Mouse (Mus musculus): Measurements from ENCODE around the gene Dcdc2b. TPM values are rescaled to one million over a fixed set of nuclear protein-coding genes. Genes with fewer than 3 reads are reported as not detected.

The Dcdc2b gene
- polyA plus RNA-seq, 1 experiment from 2014 or later: 1.2 TPM

DNA sequence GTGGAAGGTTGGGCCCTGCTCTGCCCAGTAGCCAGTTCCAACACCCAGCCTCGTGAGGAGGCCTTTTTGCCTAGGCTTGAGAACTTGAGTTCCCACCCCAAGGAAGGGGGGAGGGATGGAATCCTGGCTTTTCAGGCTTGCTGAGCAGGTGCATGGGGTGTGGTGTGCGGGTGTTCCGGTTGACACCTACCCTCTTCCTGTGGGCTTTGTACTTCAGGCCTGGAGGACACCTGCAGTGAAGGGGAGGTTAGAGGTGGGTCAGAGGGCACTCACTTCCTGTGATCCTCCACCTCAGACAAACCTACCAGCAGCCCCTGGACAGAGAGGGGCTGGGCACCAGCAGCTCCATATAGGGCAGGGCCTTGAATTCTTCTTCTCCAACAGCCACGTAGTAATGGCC lies 4.0 kb downstream of the Dcdc2b start:
- Histone ChIP-seq H3K9ac (ENCODE audit: low read depth, low read length) (no peak overlapping the region), H3K27me3 (replicated peaks; ENCODE audit: control insufficient read depth, insufficient read depth, low read length) (no peaks in the 10 kb centered on the region), H3K27ac (ENCODE audit: low read depth, low read length) (no peak overlapping the region), H3K4me3 (ENCODE audit: low read depth, low read length) (no peak overlapping the region), H3K9me3 (ENCODE audit: control insufficient read depth) (no peaks in the 10 kb centered on the region), H3K4me1 (replicated peaks; ENCODE audit: control insufficient read depth, insufficient read depth, low read length) (no peaks in the 10 kb centered on the region), H3K36me3 (ENCODE audit: control insufficient read depth, insufficient read depth) (peaks cover 38% of the 10 kb centered on the region), H3K4me2 (replicated peaks; ENCODE audit: low read depth) (no peak overlapping the region)
- no peak for TF ChIP-seq CTCF (IDR thresholded peaks at IDR 0.05; ENCODE audit: low read depth)
- WGBS: 67% methylated on average over 4 of the region's 4 CpGs
- ATAC-seq: no peak

DNA sequence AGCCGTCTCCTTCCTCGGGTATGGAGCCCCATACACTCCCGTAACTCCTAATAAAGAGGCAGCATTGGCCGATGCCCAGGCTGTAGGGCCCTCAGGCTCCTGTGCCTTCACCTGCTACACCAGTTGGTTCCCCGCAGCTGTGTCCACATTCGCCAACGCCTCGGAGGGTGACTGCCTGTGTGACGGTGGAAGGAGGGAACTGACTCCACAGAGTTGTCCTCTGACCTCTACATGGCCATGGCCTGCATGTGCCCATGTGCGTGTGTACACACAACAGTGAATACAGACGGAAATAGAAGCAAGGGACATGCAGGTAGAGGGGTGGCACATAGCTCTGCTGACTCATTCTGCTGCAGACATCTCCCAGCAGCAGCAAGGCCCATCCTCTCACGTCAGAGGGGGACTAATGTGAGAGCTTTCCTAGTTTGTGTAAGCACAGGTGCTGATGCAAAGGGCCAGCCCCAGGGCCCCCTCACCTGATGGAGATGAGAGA lies 4.9 kb downstream of the Dcdc2b start:
- WGBS: 79% methylated on average over 12 of the region's 12 CpGs
- Histone ChIP-seq H3K9ac (ENCODE audit: low read depth, low read length) (no peak overlapping the region), H3K9me3 (ENCODE audit: control insufficient read depth) (no peaks in the 10 kb centered on the region), H3K4me2 (replicated peaks; ENCODE audit: low read depth) (no peak overlapping the region), H3K27me3 (replicated peaks; ENCODE audit: control insufficient read depth, insufficient read depth, low read length) (no peaks in the 10 kb centered on the region), H3K36me3 (ENCODE audit: control insufficient read depth, insufficient read depth) (peaks cover 45% of the 10 kb centered on the region), H3K27ac (ENCODE audit: low read depth, low read length) (no peak overlapping the region), H3K4me1 (replicated peaks; ENCODE audit: control insufficient read depth, insufficient read depth, low read length) (no peaks in the 10 kb centered on the region), H3K4me3 (ENCODE audit: low read depth, low read length) (no peak overlapping the region)
- ATAC-seq: no peak; the same call in 1 of the 2 replicates
- TF ChIP-seq CTCF (IDR thresholded peaks at IDR 0.05; ENCODE audit: low read depth): no peak

DNA sequence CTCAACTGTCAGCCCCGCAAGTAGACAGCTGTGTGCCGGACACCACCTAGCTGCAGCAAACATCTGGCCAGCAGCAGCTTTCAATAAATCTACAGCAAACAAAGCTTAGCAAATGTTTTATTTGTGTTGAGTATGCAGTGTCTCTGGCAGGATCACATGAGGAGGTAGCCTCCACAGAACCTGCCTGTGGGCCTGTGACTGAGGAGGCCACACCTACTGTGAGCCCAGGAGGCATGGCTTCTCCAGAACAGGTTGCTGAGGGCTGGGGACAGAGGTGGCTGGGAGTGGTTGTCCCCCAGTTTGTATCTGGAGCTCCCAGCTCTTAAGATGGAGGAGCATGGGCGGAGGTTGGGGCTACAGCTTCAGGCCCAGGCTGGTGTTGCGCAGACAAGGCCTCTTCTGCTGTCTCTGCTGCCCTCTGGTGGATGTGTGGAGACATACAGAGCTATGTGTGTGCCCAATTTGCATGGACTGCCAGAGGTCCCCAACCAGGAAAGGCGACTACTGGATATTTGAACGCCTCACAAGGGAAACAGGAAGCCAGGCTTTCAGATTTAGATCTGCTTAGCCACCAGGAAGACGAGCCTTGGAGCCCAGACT lies 5.5 kb downstream of the Dcdc2b start:
- no peak overlapping the region for H3K27ac ChIP-seq (ENCODE audit: low read depth, low read length)

DNA sequence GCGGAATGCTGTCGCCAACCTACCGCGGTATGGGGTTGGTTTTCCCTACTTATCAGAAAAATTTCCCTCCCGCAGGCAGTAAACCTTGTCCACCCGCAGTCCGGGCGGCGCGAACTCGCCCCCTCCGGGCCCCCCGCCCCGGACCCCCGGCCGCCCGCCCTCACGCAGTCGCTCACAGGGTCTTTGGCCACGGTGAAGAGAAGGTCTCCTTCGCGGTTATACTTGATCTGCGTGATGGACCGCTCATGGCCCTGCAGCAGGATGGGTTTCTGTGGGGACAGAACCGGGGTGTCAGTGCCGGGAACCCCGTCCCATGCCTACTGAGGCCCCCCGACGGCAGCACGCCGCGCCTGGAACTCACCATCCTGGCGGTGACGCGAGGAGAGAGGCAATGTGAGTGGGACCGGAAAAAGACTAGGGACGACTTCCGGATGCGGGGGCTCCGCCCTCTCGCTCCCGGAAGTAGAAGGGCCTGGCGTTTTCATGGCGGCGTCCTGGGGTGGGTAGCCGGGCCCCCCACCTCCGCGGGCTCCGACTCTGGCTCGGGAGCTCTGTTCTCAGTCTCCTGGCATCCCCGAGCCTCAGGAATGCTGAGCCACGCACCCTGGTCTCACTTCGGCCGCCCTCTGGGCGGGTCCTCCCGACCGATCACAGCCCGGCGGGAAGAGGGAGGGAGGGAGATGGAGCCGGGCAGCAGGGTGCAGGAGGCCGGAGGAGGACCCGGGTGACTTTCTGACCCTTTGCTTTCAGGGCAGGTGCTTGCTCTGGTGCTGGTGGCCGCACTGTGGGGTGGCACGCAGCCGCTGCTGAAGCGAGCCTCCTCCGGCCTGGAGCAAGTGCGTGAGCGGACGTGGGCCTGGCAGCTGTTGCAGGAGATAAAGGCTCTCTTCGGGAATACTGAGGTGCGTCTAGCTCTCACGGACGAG lies 13.6 kb downstream of the Dcdc2b start, which contains the start of the genes Eif3i and Tmem234:
Gene Eif3i (minus strand): TSS at position 416 of the 926 bp plus-strand sequence.
Gene Tmem234 (plus strand): TSS at position 436 of the 926 bp plus-strand sequence.
- H3K4me3 ChIP-seq (ENCODE audit: low read depth, low read length): peak within 1 kb of the TSS; percentile 100
- peak within 1 kb of the TSS; percentile 68 for H3K27ac ChIP-seq (ENCODE audit: low read depth, low read length)
- peak within 1 kb of the TSS; percentile 90 for H3K4me2 ChIP-seq (replicated peaks; ENCODE audit: low read depth)
- under 1% methylated on average over 74 of the region's 74 CpGs for WGBS
- no peaks in the 10 kb centered on the region for H3K9me3 ChIP-seq (ENCODE audit: control insufficient read depth)
- peaks cover 23% of the 10 kb centered on the region for H3K36me3 ChIP-seq (ENCODE audit: control insufficient read depth, insufficient read depth)
- H3K4me1 ChIP-seq (replicated peaks; ENCODE audit: control insufficient read depth, insufficient read depth, low read length): 0 out of 2 replicates have a peak, but pooled peaks cover 12% of the 10 kb centered on the region
- peak; percentile 84 for ATAC-seq
- no peaks in the 10 kb centered on the region for H3K27me3 ChIP-seq (replicated peaks; ENCODE audit: control insufficient read depth, insufficient read depth, low read length)
- TF ChIP-seq CTCF (IDR thresholded peaks at IDR 0.05; ENCODE audit: low read depth): peak; percentile 40
- peak within 1 kb of the TSS; percentile 89 for H3K9ac ChIP-seq (ENCODE audit: low read depth, low read length)

More for the DNA sequence above, 5.5 kb downstream of the Dcdc2b start:
- TF ChIP-seq CTCF (IDR thresholded peaks at IDR 0.05; ENCODE audit: low read depth): peak; percentile 97
- Histone ChIP-seq H3K4me3 (ENCODE audit: low read depth, low read length) (no peak overlapping the region), H3K4me2 (replicated peaks; ENCODE audit: low read depth) (no peak overlapping the region), H3K36me3 (ENCODE audit: control insufficient read depth, insufficient read depth) (peaks cover 50% of the 10 kb centered on the region), H3K9me3 (ENCODE audit: control insufficient read depth) (no peaks in the 10 kb centered on the region), H3K4me1 (replicated peaks; ENCODE audit: control insufficient read depth, insufficient read depth, low read length) (no peaks in the 10 kb centered on the region), H3K9ac (ENCODE audit: low read depth, low read length) (no peak overlapping the region), H3K27me3 (replicated peaks; ENCODE audit: control insufficient read depth, insufficient read depth, low read length) (no peaks in the 10 kb centered on the region)
- peak; percentile 76 for ATAC-seq
- WGBS: 28% methylated on average over 7 of the region's 7 CpGs

DNA sequence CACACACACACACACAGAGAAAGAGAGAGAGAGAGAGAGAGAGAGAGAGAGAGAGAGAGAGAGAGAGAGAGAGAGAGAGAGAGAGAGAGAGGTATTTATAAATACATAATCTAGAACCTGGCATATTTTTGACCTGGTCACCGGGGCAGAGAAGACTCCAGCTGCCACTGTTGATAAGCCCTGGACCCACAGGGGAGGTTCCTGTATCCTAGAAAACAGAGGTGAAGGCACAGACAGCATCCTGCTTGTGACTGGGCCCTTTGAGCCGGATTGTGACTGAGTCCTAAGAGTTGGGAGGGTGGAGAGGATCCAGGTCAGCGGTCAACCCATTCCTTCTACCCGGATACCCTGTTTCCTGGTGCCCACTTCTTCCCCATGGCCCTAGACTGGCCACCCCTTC lies 25.2 kb downstream of the Dcdc2b start:
- Histone ChIP-seq H3K36me3 (ENCODE audit: control insufficient read depth, insufficient read depth) (peaks cover 37% of the 10 kb centered on the region), H3K9me3 (ENCODE audit: control insufficient read depth) (no peaks in the 10 kb centered on the region), H3K4me3 (ENCODE audit: low read depth, low read length) (no peak overlapping the region), H3K27me3 (replicated peaks; ENCODE audit: control insufficient read depth, insufficient read depth, low read length) (no peaks in the 10 kb centered on the region), H3K9ac (ENCODE audit: low read depth, low read length) (no peak overlapping the region), H3K4me1 (replicated peaks; ENCODE audit: control insufficient read depth, insufficient read depth, low read length) (no peaks in the 10 kb centered on the region), H3K27ac (ENCODE audit: low read depth, low read length) (no peak overlapping the region), H3K4me2 (replicated peaks; ENCODE audit: low read depth) (no peak overlapping the region)
- 67% methylated on average over 4 of the region's 4 CpGs for WGBS
- no peak for TF ChIP-seq CTCF (IDR thresholded peaks at IDR 0.05; ENCODE audit: low read depth)
- ATAC-seq: no peak

DNA sequence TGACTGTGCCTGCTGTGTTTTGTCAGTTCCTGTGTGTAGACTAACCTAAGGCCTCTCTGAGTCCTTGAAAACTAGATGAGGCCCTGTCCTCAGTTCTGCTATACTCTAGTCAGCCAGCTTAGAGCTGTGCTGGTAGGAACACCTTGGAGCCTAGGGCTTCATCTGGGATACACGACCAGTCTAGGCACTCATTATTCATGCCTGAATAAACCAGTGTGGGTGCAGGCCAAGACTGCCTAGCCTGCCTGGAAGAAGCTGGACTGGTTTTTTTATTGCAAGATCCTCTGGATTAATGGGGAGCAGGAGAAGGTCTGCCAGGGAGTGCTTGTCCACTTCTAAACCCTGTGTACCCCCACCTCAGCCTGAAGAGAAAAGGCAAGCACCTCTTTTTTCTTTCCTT lies 27.1 kb downstream of the Dcdc2b start:
- Histone ChIP-seq H3K9me3 (ENCODE audit: control insufficient read depth) (no peaks in the 10 kb centered on the region), H3K4me3 (ENCODE audit: low read depth, low read length) (no peak overlapping the region), H3K36me3 (ENCODE audit: control insufficient read depth, insufficient read depth) (peaks cover 19% of the 10 kb centered on the region), H3K4me2 (replicated peaks; ENCODE audit: low read depth) (no peak overlapping the region), H3K27me3 (replicated peaks; ENCODE audit: control insufficient read depth, insufficient read depth, low read length) (no peaks in the 10 kb centered on the region), H3K27ac (ENCODE audit: low read depth, low read length) (no peak overlapping the region), H3K4me1 (replicated peaks; ENCODE audit: control insufficient read depth, insufficient read depth, low read length) (no peaks in the 10 kb centered on the region), H3K9ac (ENCODE audit: low read depth, low read length) (no peak overlapping the region)
- TF ChIP-seq CTCF (IDR thresholded peaks at IDR 0.05; ENCODE audit: low read depth): no peak
- no peak for ATAC-seq
- 53% methylated on average over 1 of the region's 1 CpGs for WGBS
